Mouse (Mus musculus) lung, adult 2 months (tissue): ENCODE measurements around the gene Rfx2. TPM values are rescaled to one million over a fixed set of nuclear protein-coding genes. Genes with fewer than 3 reads are reported as not detected.
A peak's percentile ranks its signal among the peaks of the same experiment; 100 is the strongest.

ENCODE experiments used
- DNase-seq: peaks from one replicate; pipeline ENCODE4 v3.0.0; 2022
- H3K4me1 ChIP-seq: fragments of 200-500 bp; 2 replicates; pipeline ENCODE4 v1.6.1; 2011; ENCODE audit warnings: low read length; ENCODE audit not compliant: control insufficient read depth, insufficient read depth
- H3K4me3 ChIP-seq: fragments of 200-500 bp; replicated peaks from 2 replicates; pipeline ENCODE3; 2011; ENCODE audit warnings: low read depth, mild to moderate bottlenecking, control low read depth, low read length; ENCODE audit errors: extremely low read depth
- CTCF ChIP-seq: fragments of 200-500 bp; IDR thresholded peaks from 2 replicates; pipeline ENCODE4 v1.5.1; 2011; ENCODE audit warnings: mild to moderate bottlenecking, low read length, control low read depth; ENCODE audit not compliant: insufficient read depth
- POLR2A ChIP-seq: fragments of 200-500 bp; IDR thresholded peaks from 2 replicates; pipeline ENCODE4 v1.6.1; 2011; ENCODE audit warnings: low read depth, mild to moderate bottlenecking, control low read depth, low read length, borderline replicate concordance; ENCODE audit errors: extremely low read depth
- WGBS: fragments of 180-500 bp; shearing (Covaris S2); methylation state at CpG from one replicate; pipeline ENCODE4 v1.1.7; 2018; 5-methylcytosine and 5-hydroxymethylcytosine counted together
- polyA plus RNA-seq: library from polyadenylated mRNA; depleted of rRNA; stranded (reverse); fragments of >200 nt; gene quantifications from 2 replicates; pipeline ENCODE4 v1.2.3, GENCODE M21; 2012

Gene Rfx2
- polyA plus RNA-seq, 1 experiment, result 24.1 TPM

GRCm38 (mm10) chr17:56758132-56758531 lies 72.7 kb downstream of the Rfx2 start:
- H3K4me1 ChIP-seq, result peaks cover 3% of the 10 kb centered on the region
- peak; percentile 65 for DNase-seq
- no peak overlapping the region for H3K4me3 ChIP-seq
- TF ChIP-seq POLR2A (no peak), CTCF (0 out of 2 replicates have a peak, but pooled peaks have one; percentile 14)
- 5% methylated on average over 12 of the region's 12 CpGs for WGBS

GRCm38 (mm10) chr17:56757416-56758123 lies 73.2 kb downstream of the Rfx2 start, which contains the start of gene Nrtn:
TSS of gene Nrtn (minus strand) at chr17:56757530.
- Histone ChIP-seq H3K4me3 (no peak within 1 kb of the TSS), H3K4me1 (peaks cover 3% of the 10 kb centered on the region)
- TF ChIP-seq POLR2A, result peak; percentile 37; the same call in 1 of the 2 replicates
- TF ChIP-seq CTCF, result no peak
- under 1% methylated on average over 29 of the region's 48 CpGs for WGBS
- peak; percentile 90 for DNase-seq

- Histone ChIP-seq H3K4me1 (no peaks in the 10 kb centered on the region; the same call in 1 of the 2 replicates), H3K4me3 (no peak overlapping the region)
- TF ChIP-seq POLR2A (no peak), CTCF (no peak)
- DNase-seq, result peak; percentile 41
- 1% methylated on average over 51 of the region's 51 CpGs for WGBS
Observed at GRCm38 (mm10) chr17:56756703-56757399, 74.0 kb downstream of the Rfx2 start.

GRCm38 (mm10) chr17:56754271-56755185 lies 76.3 kb downstream of the Rfx2 start:
- no peak for DNase-seq
- Histone ChIP-seq H3K4me3 (no peak overlapping the region), H3K4me1 (no peaks in the 10 kb centered on the region; the same call in 1 of the 2 replicates)
- TF ChIP-seq CTCF, result no peak
- 17% methylated on average over 36 of the region's 36 CpGs for WGBS

GRCm38 (mm10) chr17:56753452-56753851 lies 77.4 kb downstream of the Rfx2 start:
- no peak for DNase-seq
- Histone ChIP-seq H3K4me3 (no peak overlapping the region), H3K4me1 (no peaks in the 10 kb centered on the region; the same call in 1 of the 2 replicates)
- TF ChIP-seq POLR2A (no peak), CTCF (no peak)
- 20% methylated on average over 15 of the region's 15 CpGs for WGBS

- 41% methylated on average over 71 of the region's 71 CpGs for WGBS
- DNase-seq, result no peak
- H3K4me3 ChIP-seq, result peak overlapping the region; percentile 7
- H3K4me1 ChIP-seq, result no peaks in the 10 kb centered on the region
- TF ChIP-seq POLR2A, result peak; percentile 50; the same call in 1 of the 2 replicates
- no peak for TF ChIP-seq CTCF
Observed at GRCm38 (mm10) chr17:56751404-56752072, 79.3 kb downstream of the Rfx2 start.

GRCm38 (mm10) chr17:56744173-56744572 lies 86.6 kb downstream of the Rfx2 start:
- TF ChIP-seq CTCF, result no peak
- TF ChIP-seq POLR2A, result no peak
- Histone ChIP-seq H3K4me3 (no peak overlapping the region), H3K4me1 (no peaks in the 10 kb centered on the region)
- 31% methylated on average over 5 of the region's 5 CpGs for WGBS
- no peak for DNase-seq

- no peak overlapping the region for H3K4me3 ChIP-seq
- no peak for DNase-seq
- WGBS, result 70% methylated on average over 17 of the region's 17 CpGs
- H3K4me1 ChIP-seq, result no peaks in the 10 kb centered on the region
- no peak for TF ChIP-seq CTCF
- no peak for TF ChIP-seq POLR2A
Observed at GRCm38 (mm10) chr17:56740788-56741160, 90.0 kb downstream of the Rfx2 start.
